Mouse (Mus musculus): ENCODE results near the gene Ccr10.

- TF ChIP-seq CTCF (IDR thresholded peaks at IDR 0.05) (0 out of 2 replicates have a peak, but pooled peaks have one; percentile 5), POLR2A (IDR thresholded peaks at IDR 0.05; ENCODE audit: insufficient read depth, low read depth, low read length) (no peak)
Observed at GRCm38 (mm10) chr11:101151063-101151462, 24.2 kb downstream of the Ccr10 start.

Data from heart, adult 2 months (tissue).